Mouse (Mus musculus) liver, embryonic 14.5 days (tissue): ENCODE results near the gene Smarcc2.

Experiments used
- CTCF ChIP-seq: IDR thresholded peaks from 2 replicates; pipeline ENCODE4 v1.5.1; 2016; ENCODE audit warnings: antibody characterized with exemption, low read depth, control low read depth
- EP300 ChIP-seq: IDR thresholded peaks from 2 replicates; pipeline ENCODE4 v1.6.1; 2016; ENCODE audit warnings: antibody characterized with exemption, low read depth

DNA sequence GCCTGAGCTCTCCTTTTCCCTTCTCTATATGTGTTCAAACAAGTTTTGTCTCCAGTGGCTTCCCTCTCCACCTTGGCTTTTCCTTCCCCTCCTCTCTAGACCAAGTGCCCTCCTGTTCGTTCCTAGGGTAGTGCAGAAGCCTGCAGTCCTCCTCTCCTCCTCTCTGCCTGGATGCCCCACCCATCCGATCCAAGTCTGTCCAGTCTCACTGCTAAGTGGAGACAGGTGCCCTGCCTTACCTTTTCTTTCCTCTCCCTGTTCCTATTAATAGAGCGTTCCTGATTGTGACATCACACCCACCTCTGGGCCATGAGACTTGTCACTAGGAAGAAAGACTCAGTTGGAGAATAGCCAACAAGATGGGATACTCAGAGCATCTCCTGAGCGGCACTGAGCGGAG is 44.2 kb upstream of the Smarcc2 start:
- no peak for TF ChIP-seq EP300
- no peak for TF ChIP-seq CTCF
